Mouse (Mus musculus) G1E (cell line): ENCODE results near the gene Pygo1.

Experiments
- CTCF ChIP-seq: IDR thresholded peaks from 2 replicates; pipeline ENCODE4 v1.5.1; 2012; ENCODE audit warnings: low read depth, low read length, inconsistent platforms, mixed read lengths
- GATA1 ChIP-seq: IDR thresholded peaks from 2 replicates; pipeline ENCODE4 v1.6.1; 2012; ENCODE audit warnings: borderline replicate concordance, low read length, inconsistent platforms, mixed read lengths
- GATA2 ChIP-seq: IDR thresholded peaks from 2 replicates; pipeline ENCODE4 v1.6.1; 2012; ENCODE audit warnings: low read depth, low read length, inconsistent platforms, borderline replicate concordance
- POLR2AphosphoS5 ChIP-seq: IDR thresholded peaks from 2 replicates; pipeline ENCODE4 v1.6.1; 2012; ENCODE audit warnings: low read depth, low read length, inconsistent platforms; ENCODE audit not compliant: insufficient replicate concordance
- TAL1 ChIP-seq: conservative IDR thresholded peaks from 2 replicates; pipeline ENCODE4 v1.6.1; 2012; ENCODE audit warnings: low read depth, low read length, inconsistent platforms, mixed read lengths

DNA sequence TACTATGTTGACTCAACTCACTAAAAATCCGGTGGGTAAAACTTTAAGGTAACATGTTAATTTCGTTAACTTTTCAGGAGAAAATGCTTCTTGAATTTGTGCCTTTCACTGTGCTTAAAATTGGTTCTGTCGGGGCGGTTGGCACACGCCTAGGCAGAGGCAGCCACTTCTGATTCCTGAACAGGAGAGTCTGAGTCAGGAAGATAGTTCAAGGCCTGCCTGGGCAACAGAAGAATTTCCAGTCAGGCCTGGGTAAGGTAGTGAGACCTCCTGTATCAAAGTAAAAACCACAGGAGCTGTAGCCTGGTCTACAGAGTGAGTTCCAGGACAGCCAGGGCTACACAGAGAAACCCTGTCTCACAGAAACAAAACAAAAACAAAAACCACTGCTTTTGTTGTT is 67.1 kb downstream of the Pygo1 start:
- no peak for TF ChIP-seq CTCF
- TF ChIP-seq POLR2AphosphoS5: no peak
- no peak for TF ChIP-seq TAL1
- no peak for TF ChIP-seq GATA1
- TF ChIP-seq GATA2: no peak
